Mouse (Mus musculus): ENCODE results near the gene Arid1b. TPM values are rescaled to one million over a fixed set of nuclear protein-coding genes. Genes with fewer than 3 reads are reported as not detected.
A peak's percentile ranks its signal among the peaks of the same experiment; 100 is the strongest.

The Arid1b gene
- polyA plus RNA-seq, 1 experiment from 2014 or later = 16.1 TPM

- H3K27ac ChIP-seq = no peak overlapping the region; the same call in 1 of the 2 replicates
- no peak overlapping the region for H3K4me2 ChIP-seq
- WGBS = 64% methylated on average over 4 of the region's 4 CpGs
- no peak for ATAC-seq (ENCODE audit: low FRiP score)
- H3K9me3 ChIP-seq = no peaks in the 10 kb centered on the region
- H3K4me1 ChIP-seq (replicated peaks) = peaks cover 30% of the 10 kb centered on the region
- H3K27me3 ChIP-seq = no peaks in the 10 kb centered on the region
- H3K4me3 ChIP-seq = no peak overlapping the region
- no peak overlapping the region for H3K9ac ChIP-seq
- H3K36me3 ChIP-seq = peaks cover 14% of the 10 kb centered on the region
Observed at GRCm38 (mm10) chr17:5262788-5263187, 268.7 kb downstream of the Arid1b start.

- WGBS = 92% methylated on average over 3 of the region's 3 CpGs
- H3K4me1 ChIP-seq (replicated peaks) = peaks cover 45% of the 10 kb centered on the region
- no peak for ATAC-seq (ENCODE audit: low FRiP score)
Observed at GRCm38 (mm10) chr17:5264783-5265182, 270.7 kb downstream of the Arid1b start.

GRCm38 (mm10) chr17:5265615-5266014, 271.5 kb downstream of the Arid1b start:
- ATAC-seq (ENCODE audit: low FRiP score) = no peak
- WGBS = 85% methylated on average over 6 of the region's 6 CpGs
- H3K9me3 ChIP-seq = no peaks in the 10 kb centered on the region
- peaks cover 12% of the 10 kb centered on the region; the same call in 1 of the 2 replicates for H3K36me3 ChIP-seq
- no peak overlapping the region for H3K9ac ChIP-seq
- H3K4me1 ChIP-seq (replicated peaks) = peaks cover 53% of the 10 kb centered on the region
- no peak overlapping the region for H3K4me2 ChIP-seq
- no peak overlapping the region for H3K4me3 ChIP-seq
- H3K27ac ChIP-seq = no peak overlapping the region
- no peaks in the 10 kb centered on the region for H3K27me3 ChIP-seq

More at GRCm38 (mm10) chr17:5264783-5265182, 270.7 kb downstream of the Arid1b start:
- H3K4me3 ChIP-seq = no peak overlapping the region
- no peak overlapping the region for H3K27ac ChIP-seq
- no peaks in the 10 kb centered on the region for H3K9me3 ChIP-seq
- no peaks in the 10 kb centered on the region for H3K27me3 ChIP-seq
- no peak overlapping the region for H3K9ac ChIP-seq
- H3K4me2 ChIP-seq = no peak overlapping the region
- peaks cover 12% of the 10 kb centered on the region; the same call in 1 of the 2 replicates for H3K36me3 ChIP-seq

GRCm38 (mm10) chr17:5267747-5268146, 273.6 kb downstream of the Arid1b start:
- Histone ChIP-seq H3K9me3 (no peaks in the 10 kb centered on the region), H3K27me3 (no peaks in the 10 kb centered on the region), H3K4me2 (no peak overlapping the region), H3K9ac (no peak overlapping the region), H3K27ac (peak overlapping the region; percentile 48; the same call in 1 of the 2 replicates), H3K4me3 (no peak overlapping the region), H3K36me3 (peaks cover 12% of the 10 kb centered on the region; the same call in 1 of the 2 replicates), H3K4me1 (replicated peaks) (peaks cover 59% of the 10 kb centered on the region)
- no peak for ATAC-seq (ENCODE audit: low FRiP score)
- 56% methylated on average over 6 of the region's 6 CpGs for WGBS

GRCm38 (mm10) chr17:5269302-5269701, 275.2 kb downstream of the Arid1b start:
- 0 out of 2 replicates have a peak, but pooled peaks have one; percentile 37 for ATAC-seq (ENCODE audit: low FRiP score)
- H3K4me1 ChIP-seq (replicated peaks) = peaks cover 62% of the 10 kb centered on the region
- peaks cover 10% of the 10 kb centered on the region; the same call in 1 of the 2 replicates for H3K36me3 ChIP-seq
- H3K4me3 ChIP-seq = no peak overlapping the region
- H3K27ac ChIP-seq = peak overlapping the region; percentile 61
- no peak overlapping the region for H3K9ac ChIP-seq
- no peak overlapping the region for H3K4me2 ChIP-seq
- 48% methylated on average over 10 of the region's 10 CpGs for WGBS
- H3K9me3 ChIP-seq = no peaks in the 10 kb centered on the region
- H3K27me3 ChIP-seq = no peaks in the 10 kb centered on the region

- Histone ChIP-seq H3K27me3 (no peaks in the 10 kb centered on the region), H3K4me2 (no peak overlapping the region), H3K9me3 (no peaks in the 10 kb centered on the region), H3K27ac (peak overlapping the region; percentile 61), H3K4me3 (no peak overlapping the region), H3K36me3 (peaks cover 5% of the 10 kb centered on the region; the same call in 1 of the 2 replicates), H3K9ac (no peak overlapping the region), H3K4me1 (replicated peaks) (peaks cover 62% of the 10 kb centered on the region)
- ATAC-seq (ENCODE audit: low FRiP score) = no peak
- WGBS = 65% methylated on average over 16 of the region's 16 CpGs
Observed at GRCm38 (mm10) chr17:5269774-5270173, 275.6 kb downstream of the Arid1b start.

GRCm38 (mm10) chr17:5270823-5271222, 276.7 kb downstream of the Arid1b start:
- H3K4me2 ChIP-seq = no peak overlapping the region
- H3K36me3 ChIP-seq = 0 out of 2 replicates have a peak, but pooled peaks cover 2% of the 10 kb centered on the region
- WGBS = 54% methylated on average over 6 of the region's 6 CpGs
- no peaks in the 10 kb centered on the region for H3K9me3 ChIP-seq
- no peaks in the 10 kb centered on the region for H3K27me3 ChIP-seq
- H3K9ac ChIP-seq = peak overlapping the region; percentile 29; the same call in 1 of the 2 replicates
- no peak for ATAC-seq (ENCODE audit: low FRiP score)
- H3K4me1 ChIP-seq (replicated peaks) = peaks cover 62% of the 10 kb centered on the region
- no peak overlapping the region for H3K4me3 ChIP-seq
- H3K27ac ChIP-seq = peak overlapping the region; percentile 4; the same call in 1 of the 2 replicates

- no peak for ATAC-seq (ENCODE audit: low FRiP score)
- Histone ChIP-seq H3K4me2 (no peak overlapping the region), H3K27me3 (no peaks in the 10 kb centered on the region), H3K4me1 (replicated peaks) (peaks cover 52% of the 10 kb centered on the region), H3K9ac (no peak overlapping the region), H3K9me3 (no peaks in the 10 kb centered on the region), H3K27ac (peak overlapping the region; percentile 18; the same call in 1 of the 2 replicates), H3K4me3 (no peak overlapping the region), H3K36me3 (no peaks in the 10 kb centered on the region)
- 95% methylated on average over 3 of the region's 3 CpGs for WGBS
Observed at GRCm38 (mm10) chr17:5273118-5273517, 279.0 kb downstream of the Arid1b start.

GRCm38 (mm10) chr17:5273685-5274084, 279.6 kb downstream of the Arid1b start:
- no peaks in the 10 kb centered on the region for H3K9me3 ChIP-seq
- no peaks in the 10 kb centered on the region; the same call in 1 of the 2 replicates for H3K36me3 ChIP-seq
- ATAC-seq (ENCODE audit: low FRiP score) = no peak
- H3K4me2 ChIP-seq = no peak overlapping the region
- WGBS = 73% methylated on average over 3 of the region's 3 CpGs
- H3K4me1 ChIP-seq (replicated peaks) = peaks cover 51% of the 10 kb centered on the region
- H3K4me3 ChIP-seq = no peak overlapping the region
- H3K9ac ChIP-seq = no peak overlapping the region
- H3K27ac ChIP-seq = no peak overlapping the region
- H3K27me3 ChIP-seq = no peaks in the 10 kb centered on the region

- H3K4me3 ChIP-seq = no peak overlapping the region
- no peak overlapping the region for H3K27ac ChIP-seq
- no peak for ATAC-seq (ENCODE audit: low FRiP score)
- peaks cover 6% of the 10 kb centered on the region for H3K36me3 ChIP-seq
- no peak overlapping the region for H3K4me2 ChIP-seq
- no peaks in the 10 kb centered on the region for H3K27me3 ChIP-seq
- WGBS = 91% methylated on average over 3 of the region's 3 CpGs
- H3K4me1 ChIP-seq (replicated peaks) = peaks cover 43% of the 10 kb centered on the region
- no peaks in the 10 kb centered on the region for H3K9me3 ChIP-seq
- no peak overlapping the region for H3K9ac ChIP-seq
Observed at GRCm38 (mm10) chr17:5274429-5274828, 280.3 kb downstream of the Arid1b start.

- WGBS = 92% methylated on average over 6 of the region's 6 CpGs
- ATAC-seq (ENCODE audit: low FRiP score) = no peak
- H3K27ac ChIP-seq = no peak overlapping the region
- H3K4me2 ChIP-seq = no peak overlapping the region
- no peak overlapping the region for H3K4me3 ChIP-seq
- peaks cover 16% of the 10 kb centered on the region for H3K36me3 ChIP-seq
- no peaks in the 10 kb centered on the region for H3K9me3 ChIP-seq
- peaks cover 38% of the 10 kb centered on the region for H3K4me1 ChIP-seq (replicated peaks)
- H3K9ac ChIP-seq = no peak overlapping the region
- no peaks in the 10 kb centered on the region for H3K27me3 ChIP-seq
Observed at GRCm38 (mm10) chr17:5275749-5276148, 281.6 kb downstream of the Arid1b start.

GRCm38 (mm10) chr17:5277137-5277871, 283.2 kb downstream of the Arid1b start:
- 89% methylated on average over 17 of the region's 17 CpGs for WGBS
- Histone ChIP-seq H3K4me1 (replicated peaks) (peaks cover 37% of the 10 kb centered on the region), H3K27me3 (no peaks in the 10 kb centered on the region), H3K9ac (no peak overlapping the region), H3K4me3 (no peak overlapping the region), H3K27ac (no peak overlapping the region), H3K9me3 (no peaks in the 10 kb centered on the region), H3K36me3 (peaks cover 16% of the 10 kb centered on the region), H3K4me2 (no peak overlapping the region)
- ATAC-seq (ENCODE audit: low FRiP score) = no peak
